Mouse (Mus musculus) bone marrow macrophage, adult 2 months (primary cell): ENCODE results near the gene Ssr2.

Experiments
- CTCF ChIP-seq: IDR thresholded peaks from 2 replicates; pipeline ENCODE4 v1.5.1; 2012; ENCODE audit warnings: low read depth, mild to moderate bottlenecking, low read length, moderate library complexity
- POLR2A ChIP-seq: IDR thresholded peaks from 2 replicates; pipeline ENCODE4 v1.6.1; 2012; ENCODE audit warnings: mild to moderate bottlenecking, low read depth, low read length, borderline replicate concordance

DNA sequence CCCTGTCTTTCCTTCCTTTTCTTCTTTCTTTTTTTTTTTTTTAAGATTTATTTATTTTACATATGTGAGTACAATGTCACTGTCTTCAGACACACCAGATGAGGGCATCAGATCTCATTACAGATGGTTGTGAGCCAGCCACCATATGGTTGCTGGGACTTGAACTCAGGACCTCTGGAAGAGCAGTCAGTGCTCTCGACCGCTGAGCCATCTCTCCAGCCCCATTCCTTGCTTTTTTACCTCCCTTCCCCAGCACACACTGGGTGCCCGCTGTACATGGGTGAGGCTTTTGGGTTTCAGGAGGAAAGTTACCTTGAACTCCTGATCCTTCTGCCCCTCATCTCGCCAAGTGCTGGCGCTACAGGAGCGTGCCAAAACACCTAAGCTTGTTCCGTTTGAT, 49.9 kb downstream of the Ssr2 start:
- TF ChIP-seq POLR2A: no peak
- no peak for TF ChIP-seq CTCF
